Mouse (Mus musculus) lung, adult 10 weeks (tissue): ENCODE data around the gene Gm29866. TPM values are rescaled to one million over a fixed set of nuclear protein-coding genes. Genes with fewer than 3 reads are reported as not detected.

ENCODE experiments used
- polyA plus RNA-seq: library from polyadenylated mRNA; stranded (reverse); fragments of 350-450 nt; fragmentation: Illumina TruSeq; extraction: RNeasy Lipid Tissue Mini Kit (QIAGEN cat#74804); gene quantifications from one replicate; pipeline ENCODE4 v1.2.3, GENCODE M21; 2014; ENCODE audit warnings: low read depth, low replicate concordance; ENCODE audit not compliant: insufficient read depth

The Gm29866 gene
- polyA plus RNA-seq = not detected

DNA sequence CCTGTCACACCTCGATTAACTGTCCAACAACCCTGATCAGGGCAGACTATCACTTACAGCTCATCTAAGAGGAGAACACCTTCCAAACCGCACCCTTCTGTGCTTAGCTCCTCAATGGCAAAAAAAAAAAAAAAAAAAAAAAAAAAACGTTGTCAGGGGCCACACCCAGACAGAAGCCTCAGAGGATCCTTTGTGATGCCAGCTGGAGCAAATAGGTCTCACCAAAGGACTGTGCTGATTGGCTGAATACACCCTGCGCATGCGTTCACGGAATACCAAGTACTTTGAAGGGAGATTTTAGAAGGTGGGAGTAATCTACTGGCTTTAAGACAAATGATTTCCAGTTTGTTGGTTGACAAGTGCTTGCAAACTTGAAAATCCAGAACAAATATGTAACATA lies at the start of gene Gm29866:
Gm29866 (minus strand) TSS at position 101 of the 400 bp plus-strand sequence.

Other genes with a start within 250 kb of the Gm29866 start
- not detected for gene Gm20909, start 170.9 kb upstream of the Gm29866 start, polyA plus RNA-seq
- gene Gm20865, start 247.9 kb upstream of the Gm29866 start, polyA plus RNA-seq = not detected